Mouse (Mus musculus) lung, postnatal 14 days (tissue): ENCODE measurements around the gene H1f0.

ENCODE experiments used
- DNase-seq: peaks from one replicate; pipeline ENCODE4 v3.0.0; 2021

The H1f0 gene

DNA sequence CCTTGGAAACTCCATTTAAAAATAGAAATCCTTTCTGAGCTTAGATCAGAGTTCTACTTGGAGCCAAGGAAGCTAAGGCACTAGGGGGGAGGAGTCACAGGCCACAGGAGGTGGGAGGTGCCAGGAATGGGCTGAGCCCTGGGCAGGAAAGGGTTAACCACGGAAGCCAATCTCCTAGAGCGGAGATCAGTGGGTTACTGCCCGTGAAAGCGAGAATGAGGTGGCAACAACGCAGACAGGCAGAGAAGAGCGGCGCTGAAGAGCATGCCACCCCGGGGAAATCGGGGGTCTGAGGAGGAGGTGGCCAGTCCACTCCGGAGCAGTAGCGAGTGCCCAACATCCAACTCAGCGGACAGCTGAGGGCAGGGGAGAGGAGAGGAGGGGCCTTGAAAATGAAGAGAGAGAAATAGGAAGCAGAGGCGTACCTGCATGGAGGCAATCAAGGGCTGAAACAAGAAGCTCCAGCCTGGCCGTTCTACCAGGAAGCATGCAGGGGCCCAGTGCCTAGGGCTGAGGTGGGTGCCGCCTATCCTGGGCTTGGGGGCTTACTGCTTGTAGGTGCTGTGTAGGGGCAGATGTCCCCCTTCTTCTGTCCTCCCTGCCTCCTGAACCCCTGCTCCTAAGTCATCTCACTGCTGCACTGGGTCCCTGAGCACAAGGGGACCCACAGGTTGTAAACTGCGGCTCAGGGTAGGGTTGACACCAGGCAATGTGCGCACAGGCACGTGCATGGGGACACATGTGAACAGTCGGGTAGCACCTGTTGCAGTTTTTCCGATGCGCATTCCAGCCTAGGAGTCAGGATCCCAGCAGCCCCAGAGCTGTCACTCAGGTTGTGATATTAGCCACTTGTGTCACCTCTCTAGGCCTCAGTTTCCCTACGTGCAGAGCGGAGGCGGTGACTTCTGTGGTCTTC, 12.5 kb downstream of the H1f0 start:
- DNase-seq = no peak

DNA sequence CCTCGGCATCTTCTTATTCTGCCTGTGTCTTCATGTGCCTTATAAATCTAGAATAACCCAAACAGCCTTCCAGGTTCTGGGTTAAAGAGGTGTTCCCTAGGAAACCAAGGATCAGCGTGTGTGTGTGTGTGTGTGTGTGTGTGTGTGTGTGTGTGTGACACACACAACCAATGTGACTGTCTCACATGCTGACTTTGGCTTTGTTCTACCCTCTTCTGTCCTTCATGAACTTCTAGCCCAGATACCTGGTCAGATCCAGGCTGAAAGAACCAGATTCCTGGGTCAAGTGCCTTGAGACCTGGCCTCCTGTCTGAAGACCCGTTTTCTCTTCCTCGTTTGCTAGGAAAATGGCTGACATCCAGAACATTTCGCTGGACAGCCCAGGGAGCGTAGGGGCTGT, 13.3 kb downstream of the H1f0 start, which contains the start of gene Galr3:
Gene Galr3, plus strand, starts transcription at position 301 of the 400 bp plus-strand sequence.
- DNase-seq = no peak

GRCm38 (mm10) chr15:79042721-79043491, 14.7 kb downstream of the H1f0 start:
- DNase-seq = no peak

GRCm38 (mm10) chr15:79044837-79045236, 16.6 kb downstream of the H1f0 start:
- no peak for DNase-seq

- no peak for DNase-seq
These were observed 19.9 kb downstream of the H1f0 start for GRCm38 (mm10) chr15:79048186-79048585.

DNA sequence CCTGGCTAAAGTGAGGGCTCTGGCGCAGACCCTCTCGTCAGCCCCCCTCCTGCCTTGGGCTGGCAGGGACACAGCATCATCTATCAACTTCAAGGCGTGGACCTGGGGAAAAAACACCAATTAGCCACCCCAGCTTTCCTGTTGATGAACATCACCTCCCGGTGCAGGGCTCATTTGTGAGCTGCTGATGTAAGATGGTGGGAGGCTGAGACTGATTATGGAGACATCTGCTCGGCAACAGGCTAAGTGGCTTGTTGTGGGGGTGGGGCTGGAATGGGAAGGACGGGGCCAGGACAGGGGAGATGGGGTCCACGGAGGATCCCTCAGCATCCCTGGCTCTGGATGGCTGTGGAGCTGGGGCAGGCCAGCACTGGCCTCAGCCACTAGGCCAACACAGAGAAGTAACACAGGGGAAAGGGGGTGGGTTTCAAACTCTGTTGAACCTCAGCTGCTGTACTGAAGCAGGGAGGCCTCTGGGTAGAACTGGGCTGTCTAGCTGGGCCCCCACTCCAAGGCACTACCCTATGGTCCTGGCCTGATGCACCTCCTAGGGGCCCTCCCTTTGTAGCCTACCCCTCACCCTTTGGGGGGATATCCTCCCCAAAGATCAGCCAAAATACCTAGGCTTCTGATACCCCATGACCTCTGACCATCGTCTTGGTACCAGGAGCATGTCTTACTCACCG, 22.1 kb downstream of the H1f0 start:
- no peak for DNase-seq

GRCm38 (mm10) chr15:79050964-79051363, 22.7 kb downstream of the H1f0 start:
- no peak for DNase-seq

DNA sequence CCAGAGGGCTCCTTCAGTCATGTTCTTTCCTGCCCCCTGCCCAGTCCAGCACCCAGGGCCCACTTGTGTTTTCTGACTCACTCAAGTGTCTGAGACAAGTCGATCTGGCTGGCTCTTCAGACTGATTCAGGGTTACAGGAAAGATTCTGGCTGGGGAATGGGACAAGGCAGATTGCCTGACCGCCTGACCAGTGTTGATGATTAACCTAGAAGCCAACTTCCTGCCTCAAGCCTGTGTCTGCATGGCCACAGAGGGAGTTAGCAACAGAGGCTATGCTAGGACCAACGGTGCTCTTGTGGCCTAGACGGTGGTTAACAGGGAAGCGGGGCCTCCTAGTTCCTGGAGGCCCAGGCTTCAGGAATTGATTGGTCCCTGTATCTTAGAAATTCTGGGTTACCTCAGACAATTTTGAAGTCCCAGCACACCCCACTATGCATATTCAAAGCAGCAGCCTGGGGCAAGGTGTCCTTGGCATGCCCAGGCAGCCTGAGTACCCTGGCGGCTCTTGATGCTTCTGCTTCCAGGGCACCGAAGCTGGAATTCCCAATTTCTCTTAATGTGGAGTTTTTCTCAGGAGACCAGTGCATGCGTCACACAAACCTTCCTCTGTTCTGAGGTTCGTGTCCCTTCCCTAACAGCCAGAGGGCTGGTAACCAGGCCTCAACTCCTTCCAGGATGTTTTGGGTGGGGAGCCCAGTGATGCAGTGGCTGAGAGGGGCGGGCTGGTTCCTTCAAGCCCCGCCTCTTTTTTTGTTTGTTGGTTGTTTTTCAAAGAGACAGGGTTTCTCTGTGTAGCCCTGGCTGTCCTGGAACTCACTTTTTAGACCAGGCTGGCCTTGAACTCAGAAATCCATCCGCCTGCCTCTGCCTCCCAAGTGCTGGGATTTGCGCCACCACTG, 23.5 kb downstream of the H1f0 start:
- DNase-seq = no peak

- DNase-seq = no peak
These were observed 24.1 kb downstream of the H1f0 start for GRCm38 (mm10) chr15:79052366-79052765.

GRCm38 (mm10) chr15:79056601-79057000, 28.4 kb downstream of the H1f0 start:
- no peak for DNase-seq

GRCm38 (mm10) chr15:79057850-79058249, 29.6 kb downstream of the H1f0 start:
- no peak for DNase-seq

- DNase-seq = no peak
These were observed 32.8 kb downstream of the H1f0 start for GRCm38 (mm10) chr15:79060887-79061565.

DNA sequence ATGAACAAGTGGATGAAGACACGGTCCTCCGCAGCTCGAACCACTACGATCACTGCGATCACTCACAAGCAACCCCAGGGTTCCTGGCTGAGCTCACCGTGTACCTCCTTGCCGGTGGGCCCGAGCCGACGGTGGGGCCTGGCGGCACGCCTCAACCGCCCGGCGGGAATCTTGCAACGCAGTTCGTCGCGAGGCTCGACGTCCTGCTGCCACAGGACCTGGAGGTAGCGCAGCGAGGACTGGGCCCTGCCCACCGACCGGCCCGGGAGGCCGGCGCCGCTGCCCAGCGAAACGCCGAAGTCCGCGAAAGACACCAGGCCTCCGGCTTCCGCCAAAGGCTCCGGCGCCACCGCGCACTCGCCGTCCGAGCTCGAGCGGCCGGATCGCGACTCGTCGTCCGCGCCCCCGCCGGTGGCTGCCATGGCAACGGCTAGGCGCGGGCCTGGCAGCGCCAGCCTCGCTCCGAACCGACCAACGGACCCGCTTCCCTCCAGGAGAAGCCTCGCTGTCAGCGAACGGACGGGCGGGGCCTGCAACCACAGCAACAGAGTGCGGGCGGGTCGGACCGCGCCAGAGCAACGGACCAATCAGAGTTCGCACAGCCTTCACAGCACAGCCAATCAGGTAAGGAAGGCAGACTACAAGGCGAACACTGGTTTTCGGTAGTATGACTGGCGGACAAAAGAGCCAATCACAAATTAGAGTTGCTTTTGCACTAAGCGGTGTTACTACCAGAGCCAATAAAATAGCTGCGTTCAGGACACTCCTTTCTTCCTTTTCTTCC, 34.3 kb downstream of the H1f0 start, which contains the start of gene Ankrd54:
Gene Ankrd54, minus strand, starts transcription at position 518 of the 784 bp plus-strand sequence.
- DNase-seq = peak; percentile 96

- DNase-seq = no peak
These were observed 35.0 kb downstream of the H1f0 start for GRCm38 (mm10) chr15:79063160-79063740.

- peak; percentile 18 for DNase-seq
These were observed 37.0 kb downstream of the H1f0 start for GRCm38 (mm10) chr15:79065086-79065770.

GRCm38 (mm10) chr15:79066276-79066675, 38.0 kb downstream of the H1f0 start:
- DNase-seq = no peak

- no peak for DNase-seq
These were observed 39.4 kb downstream of the H1f0 start for GRCm38 (mm10) chr15:79067631-79068030.

- no peak for DNase-seq
These were observed 40.2 kb downstream of the H1f0 start for GRCm38 (mm10) chr15:79068416-79068815.
